Mouse (Mus musculus) stomach, embryonic 16.5 days (tissue): ENCODE measurements around the gene Slc17a9. TPM values are rescaled to one million over a fixed set of nuclear protein-coding genes. Genes with fewer than 3 reads are reported as not detected.

Experiments
- ATAC-seq: fragments of 200-750 bp; cut with Nextera tagmentation; 2 replicates; pipeline ENCODE4 v1.8.0; 2017; ENCODE audit warnings: moderate number of reproducible peaks, moderate TSS enrichment; ENCODE audit not compliant: insufficient read depth, low FRiP score
- H3K27ac ChIP-seq: fragments of 300-500 bp; sonication (generic); 2 replicates; pipeline ENCODE4 v1.5.1; 2014; ENCODE audit warnings: low read length
- H3K27me3 ChIP-seq: fragments of 300-500 bp; sonication (generic); 2 replicates; pipeline ENCODE4 v1.6.1; 2014; ENCODE audit warnings: low read length, control low read depth, mixed read lengths; ENCODE audit not compliant: control insufficient read depth, insufficient read depth
- H3K36me3 ChIP-seq: fragments of 300-500 bp; sonication (generic); 2 replicates; pipeline ENCODE4 v1.6.1; 2014; ENCODE audit warnings: low read length; ENCODE audit not compliant: control insufficient read depth, insufficient read depth
- H3K4me1 ChIP-seq: fragments of 300-500 bp; sonication (generic); 2 replicates; pipeline ENCODE4 v1.6.1; 2014; ENCODE audit warnings: low read length, control low read depth, mixed read lengths; ENCODE audit not compliant: control insufficient read depth, insufficient read depth
- H3K4me2 ChIP-seq: fragments of 300-500 bp; sonication (generic); 2 replicates; pipeline ENCODE4 v1.6.1; 2014; ENCODE audit warnings: low read depth, low read length, mixed read lengths
- H3K4me3 ChIP-seq: fragments of 300-500 bp; sonication (generic); replicated peaks from 2 replicates; pipeline ENCODE4 v1.5.1; 2014; ENCODE audit warnings: mild to moderate bottlenecking, low read length
- H3K9ac ChIP-seq: fragments of 300-500 bp; sonication (generic); 2 replicates; pipeline ENCODE4 v1.6.1; 2014; ENCODE audit warnings: low read length
- H3K9me3 ChIP-seq: fragments of 300-500 bp; sonication (generic); replicated peaks from 2 replicates; pipeline ENCODE4 v1.6.1; 2016; ENCODE audit warnings: low read length, control low read depth; ENCODE audit not compliant: control insufficient read depth
- WGBS: fragments of 180-500 bp; shearing (Covaris S2); extraction: QIAGEN DNeasy Blood & Tissue Kit; methylation state at CpG from one replicate; pipeline ENCODE4 v1.1.7; 2014; 5-methylcytosine and 5-hydroxymethylcytosine counted together
- polyA plus RNA-seq: library from polyadenylated mRNA; unstranded; fragments of >200 nt; fragmentation: Nextera tagmentation; extraction: Ambion mirVana; gene quantifications from 2 replicates; pipeline ENCODE4 v1.2.1, GENCODE M21; 2015

Gene Slc17a9
- polyA plus RNA-seq, 1 experiment from 2014 or later = 5.1 TPM

DNA sequence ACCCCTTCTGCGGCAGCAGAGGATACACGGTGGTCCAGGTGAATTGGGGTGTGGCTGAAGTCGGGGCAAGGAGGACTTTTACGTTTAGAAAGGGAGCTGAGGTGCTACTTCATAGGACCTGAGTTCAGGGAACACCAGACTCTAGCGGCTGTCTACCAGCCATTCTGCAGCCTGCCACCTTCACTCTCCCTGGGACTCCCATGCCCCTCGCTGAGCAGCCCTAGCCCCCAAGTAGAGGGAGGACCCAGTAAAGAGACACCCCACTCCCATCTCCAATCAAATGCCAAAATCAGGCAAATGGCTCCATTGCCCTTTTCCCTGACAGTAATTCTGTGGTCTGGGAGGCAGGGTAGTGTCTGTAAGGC lies 333 bp downstream of the Slc17a9 start:
- WGBS = 1% methylated on average over 6 of the region's 6 CpGs
- Histone ChIP-seq H3K4me2 (peak overlapping the region; percentile 65), H3K27me3 (no peaks in the 10 kb centered on the region), H3K27ac (peak overlapping the region; percentile 62; the same call in 1 of the 2 replicates), H3K4me1 (peaks cover 16% of the 10 kb centered on the region), H3K4me3 (peak overlapping the region; percentile 37), H3K9ac (peak overlapping the region; percentile 65), H3K36me3 (peaks cover 7% of the 10 kb centered on the region; the same call in 1 of the 2 replicates), H3K9me3 (no peaks in the 10 kb centered on the region)
- no peak for ATAC-seq

DNA sequence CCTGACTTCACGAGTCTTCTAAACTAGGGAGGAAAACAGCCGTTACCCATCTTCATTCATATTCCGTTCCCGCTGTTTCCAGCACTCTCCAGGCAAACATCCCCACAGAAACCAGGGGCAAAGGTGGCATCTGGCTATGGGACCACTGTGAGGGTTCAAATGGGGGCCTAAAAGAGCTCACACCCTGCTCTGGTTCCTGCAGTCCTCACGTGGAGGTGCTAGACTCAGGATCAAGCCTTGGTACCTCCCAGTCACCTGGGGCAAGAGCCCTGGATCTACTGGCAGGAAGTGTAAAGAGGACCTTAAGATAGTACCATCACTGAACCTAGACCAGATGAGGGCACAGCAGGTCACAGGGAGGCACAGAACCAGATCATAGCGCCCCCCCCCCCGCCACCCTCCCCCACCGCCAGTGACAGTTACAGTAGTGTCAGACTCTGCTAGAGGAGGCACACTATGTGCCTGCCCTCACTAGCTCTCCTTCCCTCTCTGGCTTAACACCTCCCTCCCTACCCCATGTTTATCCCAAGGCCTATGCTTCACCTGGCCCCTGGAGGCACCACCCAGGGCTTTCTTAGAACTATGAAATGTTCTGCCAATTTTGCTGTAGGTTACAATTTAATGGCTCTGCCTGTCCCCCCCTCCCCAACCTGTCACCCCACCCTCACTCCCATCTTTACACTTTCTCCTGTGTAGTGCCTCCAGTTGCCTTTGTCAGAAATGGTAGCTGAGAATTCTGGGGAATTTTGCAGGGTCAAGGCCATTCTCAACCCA lies 980 bp downstream of the Slc17a9 start:
- Histone ChIP-seq H3K36me3 (peaks cover 7% of the 10 kb centered on the region; the same call in 1 of the 2 replicates), H3K27ac (no peak overlapping the region), H3K27me3 (no peaks in the 10 kb centered on the region), H3K9ac (peak overlapping the region; percentile 65), H3K4me1 (peaks cover 18% of the 10 kb centered on the region), H3K4me2 (peak overlapping the region; percentile 65), H3K4me3 (peak overlapping the region; percentile 37), H3K9me3 (no peaks in the 10 kb centered on the region)
- WGBS = 24% methylated on average over 8 of the region's 8 CpGs
- ATAC-seq = no peak

DNA sequence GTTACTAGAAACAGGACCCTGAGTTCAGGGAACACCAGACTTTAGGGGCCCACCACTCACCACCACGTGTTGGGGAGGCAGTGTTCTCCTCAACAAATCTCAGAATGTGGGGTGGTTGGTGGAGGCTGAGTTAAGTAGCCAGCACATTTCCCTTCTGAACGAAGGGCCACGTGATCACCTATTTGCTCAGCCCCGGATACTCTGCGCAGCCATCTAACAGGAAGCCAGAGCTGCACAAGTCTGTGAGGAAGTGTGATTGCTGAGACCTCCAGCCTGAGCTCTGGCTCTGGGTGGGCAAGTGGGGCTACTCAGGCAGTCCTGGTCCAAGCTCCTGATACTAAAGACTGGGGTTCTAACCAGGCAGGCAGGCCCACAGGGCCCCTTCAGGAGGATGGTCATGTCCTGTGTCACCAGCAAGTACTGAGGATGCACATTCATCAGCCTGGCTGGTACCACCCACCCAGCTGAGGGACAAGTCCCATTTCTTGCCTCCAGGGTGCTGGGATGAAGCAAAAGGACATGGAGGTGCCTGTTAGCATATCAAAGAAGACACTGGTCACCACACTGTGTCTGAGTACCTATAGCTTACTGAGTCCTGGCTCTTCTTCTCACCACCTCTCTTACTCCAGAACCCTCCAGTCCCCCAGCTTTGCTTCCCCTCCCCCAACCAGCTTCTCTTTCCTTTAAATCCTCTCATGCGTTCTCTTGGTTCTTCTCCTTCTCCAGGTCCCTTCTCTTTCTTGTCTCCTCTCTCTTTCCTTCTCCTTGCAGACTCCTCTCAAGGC lies 1.8 kb downstream of the Slc17a9 start:
- no peak for ATAC-seq
- WGBS = 54% methylated on average over 6 of the region's 6 CpGs

DNA sequence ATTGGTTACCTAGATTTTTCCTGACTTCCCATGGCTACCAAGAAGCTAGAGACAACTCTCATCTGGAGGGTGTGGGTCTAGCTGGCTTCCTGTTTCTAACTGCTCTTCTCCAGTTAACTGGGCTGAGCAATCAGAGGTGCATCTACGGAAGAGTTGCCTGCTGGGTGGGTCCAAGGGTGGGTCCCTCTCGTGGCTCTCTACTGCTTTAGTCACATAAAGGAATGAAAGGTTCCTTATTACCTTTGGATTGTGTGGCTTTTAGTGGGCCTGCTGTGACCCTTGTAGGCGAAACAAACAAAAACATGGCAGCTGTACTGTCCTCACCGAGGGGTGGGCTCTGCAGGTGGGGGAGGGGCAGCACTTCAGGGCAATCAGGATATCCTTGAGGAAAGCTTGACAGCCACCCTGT lies 2.6 kb downstream of the Slc17a9 start:
- peaks cover 24% of the 10 kb centered on the region for H3K4me1 ChIP-seq
- H3K9me3 ChIP-seq = no peaks in the 10 kb centered on the region
- WGBS = 62% methylated on average over 4 of the region's 4 CpGs
- H3K4me3 ChIP-seq = no peak overlapping the region
- ATAC-seq = no peak
- no peak overlapping the region for H3K27ac ChIP-seq
- H3K27me3 ChIP-seq = no peaks in the 10 kb centered on the region
- no peaks in the 10 kb centered on the region for H3K36me3 ChIP-seq
- H3K4me2 ChIP-seq = no peak overlapping the region
- no peak overlapping the region for H3K9ac ChIP-seq

More for the DNA sequence above, 1.8 kb downstream of the Slc17a9 start:
- Histone ChIP-seq H3K4me3 (no peak overlapping the region), H3K9me3 (no peaks in the 10 kb centered on the region), H3K27ac (0 out of 2 replicates have a peak overlapping the region, but pooled peaks have one; percentile 15), H3K9ac (no peak overlapping the region), H3K4me1 (peaks cover 21% of the 10 kb centered on the region), H3K27me3 (no peaks in the 10 kb centered on the region), H3K4me2 (no peak overlapping the region), H3K36me3 (peaks cover 5% of the 10 kb centered on the region; the same call in 1 of the 2 replicates)

DNA sequence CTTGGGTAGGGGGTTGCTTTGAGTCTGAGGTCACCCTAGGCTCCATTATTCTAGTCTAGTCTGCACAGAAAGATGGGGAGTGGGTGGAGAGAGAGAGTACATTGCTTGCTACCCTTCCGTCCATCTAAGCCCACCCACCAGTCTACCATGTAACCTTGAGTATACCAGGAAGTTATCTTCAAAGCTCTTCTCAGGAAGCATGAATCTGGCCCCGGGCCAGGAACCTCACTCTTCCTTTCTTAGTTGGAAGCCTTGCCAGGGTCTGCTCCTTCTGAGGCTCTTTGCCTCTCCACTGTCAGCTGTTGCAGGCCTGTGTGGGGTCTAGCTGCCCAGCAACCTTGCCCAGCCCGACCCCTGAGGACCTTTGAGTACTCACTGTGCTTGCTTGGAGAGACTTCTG lies 6.0 kb downstream of the Slc17a9 start:
- H3K9ac ChIP-seq = no peak overlapping the region; the same call in 1 of the 2 replicates
- 57% methylated on average over 3 of the region's 3 CpGs for WGBS
- no peaks in the 10 kb centered on the region for H3K36me3 ChIP-seq
- ATAC-seq = no peak
- no peaks in the 10 kb centered on the region for H3K27me3 ChIP-seq
- H3K4me2 ChIP-seq = no peak overlapping the region
- H3K4me3 ChIP-seq = no peak overlapping the region
- no peaks in the 10 kb centered on the region for H3K9me3 ChIP-seq
- peaks cover 8% of the 10 kb centered on the region; the same call in 1 of the 2 replicates for H3K4me1 ChIP-seq
- no peak overlapping the region for H3K27ac ChIP-seq

DNA sequence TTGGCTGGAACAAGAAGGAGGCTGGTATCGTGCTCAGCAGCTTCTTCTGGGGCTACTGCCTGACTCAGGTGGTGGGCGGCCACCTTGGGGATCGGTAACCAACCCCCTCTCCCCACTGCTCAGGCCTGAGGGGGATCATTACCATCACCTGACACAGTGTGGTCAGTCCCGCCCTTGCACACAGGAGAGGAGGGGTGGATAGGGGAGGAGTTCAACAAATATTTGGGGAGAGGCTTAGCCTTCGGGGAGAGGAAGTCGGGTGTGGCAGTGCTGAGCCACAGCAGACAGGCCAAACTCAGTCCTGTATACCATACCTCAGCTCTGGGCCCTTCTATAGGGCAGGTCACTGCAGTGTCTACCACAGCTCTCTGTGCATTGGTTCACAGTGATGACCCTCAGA lies 6.9 kb downstream of the Slc17a9 start:
- H3K4me3 ChIP-seq = no peak overlapping the region
- H3K36me3 ChIP-seq = no peaks in the 10 kb centered on the region
- no peaks in the 10 kb centered on the region for H3K9me3 ChIP-seq
- H3K9ac ChIP-seq = no peak overlapping the region
- peak; percentile 69; the same call in 1 of the 2 replicates for ATAC-seq
- no peak overlapping the region for H3K27ac ChIP-seq
- 41% methylated on average over 6 of the region's 6 CpGs for WGBS
- H3K27me3 ChIP-seq = no peaks in the 10 kb centered on the region
- H3K4me2 ChIP-seq = no peak overlapping the region
- H3K4me1 ChIP-seq = peaks cover 8% of the 10 kb centered on the region; the same call in 1 of the 2 replicates

DNA sequence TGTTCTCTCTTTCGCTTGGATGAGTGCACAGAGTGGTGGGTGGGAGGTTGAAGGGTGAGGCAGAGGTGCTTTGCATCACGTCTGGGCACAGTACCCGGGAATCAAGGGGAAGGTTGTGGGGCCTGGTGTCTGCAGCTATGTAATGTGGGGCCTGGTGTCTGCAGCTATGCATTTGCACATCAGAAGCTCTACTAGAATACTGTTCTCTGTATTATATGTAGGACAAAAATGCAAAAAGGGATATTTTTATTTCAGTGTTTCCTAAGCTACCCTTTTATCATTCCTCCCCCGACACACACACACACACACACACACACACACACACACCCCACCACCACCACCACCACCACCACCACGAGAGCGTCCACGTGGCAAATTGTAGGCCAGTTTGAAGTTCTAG lies 10.2 kb downstream of the Slc17a9 start:
- Histone ChIP-seq H3K4me3 (no peak overlapping the region), H3K27me3 (no peaks in the 10 kb centered on the region), H3K36me3 (no peaks in the 10 kb centered on the region), H3K9ac (no peak overlapping the region), H3K27ac (no peak overlapping the region), H3K4me2 (no peak overlapping the region), H3K4me1 (peaks cover 8% of the 10 kb centered on the region; the same call in 1 of the 2 replicates), H3K9me3 (no peaks in the 10 kb centered on the region)
- 78% methylated on average over 7 of the region's 7 CpGs for WGBS
- no peak for ATAC-seq

DNA sequence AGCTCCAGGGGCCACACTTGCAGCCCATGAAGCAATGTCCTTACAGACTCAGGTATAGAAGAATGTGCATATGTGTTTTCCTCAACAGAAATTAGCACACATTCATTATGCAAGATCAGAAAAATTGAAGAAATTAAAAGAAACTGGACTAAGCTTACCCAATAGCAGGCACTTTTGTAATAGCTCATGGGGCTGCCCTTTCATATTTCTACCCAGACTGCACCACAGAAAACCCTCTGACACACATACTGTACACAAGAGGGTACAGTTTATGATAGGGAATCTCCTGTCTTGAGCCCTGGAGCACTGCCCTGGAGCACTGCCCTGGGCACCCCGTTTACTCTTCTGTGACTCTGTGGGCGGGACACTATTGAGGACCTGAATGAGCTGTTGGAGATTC lies 12.9 kb downstream of the Slc17a9 start:
- no peaks in the 10 kb centered on the region for H3K4me1 ChIP-seq
- H3K36me3 ChIP-seq = no peaks in the 10 kb centered on the region
- no peak for ATAC-seq
- no peak overlapping the region for H3K4me2 ChIP-seq
- 69% methylated on average over 2 of the region's 2 CpGs for WGBS
- H3K4me3 ChIP-seq = no peak overlapping the region
- H3K9me3 ChIP-seq = no peaks in the 10 kb centered on the region
- no peak overlapping the region for H3K9ac ChIP-seq
- no peak overlapping the region for H3K27ac ChIP-seq
- H3K27me3 ChIP-seq = no peaks in the 10 kb centered on the region

DNA sequence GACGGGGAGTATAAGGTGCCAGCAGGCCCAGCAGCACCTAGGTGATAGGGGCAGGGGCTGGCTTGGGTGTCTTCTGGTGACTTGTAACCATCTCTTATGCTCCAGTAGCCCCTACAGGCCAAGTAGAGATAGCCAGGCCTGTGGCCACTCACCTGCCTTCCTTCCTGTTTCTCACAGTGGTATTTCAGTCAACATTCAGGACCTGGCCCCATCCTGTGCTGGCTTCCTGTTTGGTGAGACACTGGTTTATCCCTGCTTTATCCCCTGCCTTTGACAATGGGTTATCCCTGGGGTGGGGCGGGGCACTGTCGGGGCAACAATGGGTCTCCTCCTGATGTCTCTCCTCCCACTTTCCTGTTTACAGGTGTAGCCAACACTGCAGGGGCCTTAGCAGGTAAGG lies 15.3 kb downstream of the Slc17a9 start:
- WGBS = 34% methylated on average over 3 of the region's 3 CpGs
- Histone ChIP-seq H3K9me3 (no peaks in the 10 kb centered on the region), H3K4me2 (no peak overlapping the region), H3K4me3 (no peak overlapping the region), H3K27ac (no peak overlapping the region), H3K27me3 (no peaks in the 10 kb centered on the region), H3K36me3 (no peaks in the 10 kb centered on the region), H3K9ac (no peak overlapping the region), H3K4me1 (no peaks in the 10 kb centered on the region)
- ATAC-seq = no peak
